Mouse (Mus musculus) kidney, adult 8-10 months (tissue): ENCODE measurements around the gene Il11.

ENCODE experiments used
- DNase-seq, 2 experiments: peaks; one replicate each; pipeline ENCODE4 v3.0.0; 2022

The Il11 gene

GRCm38 (mm10) chr7:4742482-4742819, 40.2 kb downstream of the Il11 start:
- no peak for DNase-seq

- no peak for DNase-seq
These were observed 40.8 kb downstream of the Il11 start for GRCm38 (mm10) chr7:4741672-4742481.

DNA sequence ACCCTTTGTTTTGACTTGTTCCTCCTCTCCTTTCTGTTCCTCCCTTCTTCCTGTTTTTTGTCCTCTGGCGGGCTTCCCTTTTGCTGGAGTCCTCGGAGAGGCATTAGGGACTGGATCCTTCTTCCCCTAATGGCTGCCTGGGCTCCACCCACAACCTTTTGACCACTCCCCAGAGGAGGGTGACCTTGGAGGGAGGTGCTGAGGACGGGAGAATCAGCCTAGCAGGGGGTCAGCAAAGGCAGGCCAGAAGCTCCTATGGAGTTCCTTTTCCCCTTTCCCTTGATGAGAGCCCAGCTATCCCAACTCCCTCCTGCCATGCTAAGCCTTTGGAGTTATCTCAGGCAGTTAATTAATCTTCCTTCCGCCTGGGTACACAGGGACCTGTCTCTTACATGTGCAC, 41.5 kb downstream of the Il11 start:
- peak; percentile 83 to 84 for DNase-seq

- DNase-seq: no peak
These were observed 42.3 kb downstream of the Il11 start for GRCm38 (mm10) chr7:4740309-4740727.

- DNase-seq: peak; percentile 99 to 100
These were observed 42.9 kb downstream of the Il11 start, which contains the start of gene Kmt5c for GRCm38 (mm10) chr7:4739544-4740275. TSS of gene Kmt5c (plus strand) at chr7:4740115.

GRCm38 (mm10) chr7:4739041-4739543, 43.6 kb downstream of the Il11 start:
- no peak for DNase-seq

GRCm38 (mm10) chr7:4732968-4733392, 49.7 kb downstream of the Il11 start:
- DNase-seq: peak; percentile 66 to 67

- DNase-seq: no peak
These were observed 51.6 kb downstream of the Il11 start for GRCm38 (mm10) chr7:4731090-4731489.

GRCm38 (mm10) chr7:4725169-4725568, 57.5 kb downstream of the Il11 start, which contains the start of gene Tmem150b:
TSS of gene Tmem150b (minus strand) at chr7:4725249.
- no peak for DNase-seq

DNA sequence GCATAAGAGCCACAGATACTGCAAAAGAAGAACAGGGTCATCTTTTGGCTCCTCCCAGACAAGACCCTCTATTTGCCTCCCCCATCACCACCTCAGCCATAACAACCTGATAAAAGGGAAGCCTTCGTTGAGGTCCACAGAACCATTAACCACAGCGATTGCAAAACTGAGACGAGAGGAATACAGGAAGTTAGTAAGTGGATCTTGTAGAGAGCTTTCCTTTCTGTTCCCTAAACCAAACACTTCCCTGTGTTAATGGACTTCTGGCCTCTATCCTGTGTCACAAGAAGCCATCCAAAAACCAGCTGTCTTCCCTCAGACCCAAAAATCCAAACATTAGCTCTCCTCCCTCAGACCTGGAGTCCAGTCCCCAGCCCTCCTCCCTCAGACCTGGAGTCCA, 58.3 kb downstream of the Il11 start:
- no peak for DNase-seq

- no peak for DNase-seq
These were observed 59.2 kb downstream of the Il11 start for GRCm38 (mm10) chr7:4723508-4723907.
